Mouse (Mus musculus): ENCODE results near the gene Olfr1134. TPM values are rescaled to one million over a fixed set of nuclear protein-coding genes. Genes with fewer than 3 reads are reported as not detected.
"Not testable (repeated sequence)": the region's sequence is repeated elsewhere in the genome, so short reads cannot be mapped to it uniquely, and the experiment has no call there.

The Olfr1134 gene
- not detected in 2 replicates for total RNA-seq (2015; ENCODE audit: low replicate concordance)
- not detected in 2 replicates for total RNA-seq (2017; ENCODE audit: low replicate concordance)

DNA sequence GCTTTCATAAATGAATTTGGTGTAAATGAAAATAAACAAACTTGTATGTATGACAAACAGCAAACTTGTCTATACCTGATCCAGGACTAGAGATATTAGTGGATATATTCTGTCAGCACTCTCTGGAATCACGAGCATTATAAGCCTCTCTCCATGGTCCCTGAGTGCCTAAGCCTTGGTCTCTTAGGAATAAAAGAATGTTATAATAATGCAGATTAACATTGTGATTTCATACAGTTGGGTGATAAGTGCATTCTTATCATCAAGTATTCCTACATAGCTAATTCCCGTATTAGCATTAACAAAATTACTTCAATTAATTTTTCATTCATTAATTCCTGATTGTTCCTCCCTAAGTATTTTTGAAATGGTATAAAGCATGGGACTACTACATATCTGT lies at the start of gene Olfr1134:
Gene Olfr1134, minus strand, starts transcription at position 101 of the 400 bp plus-strand sequence.
- no peak for ATAC-seq (replicated peaks; ENCODE audit: low FRiP score, poor library complexity, severe bottlenecking)

GRCm38 (mm10) chr2:87693847-87694246 lies 35.6 kb upstream of the Olfr1134 start, which contains the start of gene Olfr1136:
Gene Olfr1136, minus strand, starts transcription at chr2:87693947.
- ATAC-seq (replicated peaks; ENCODE audit: low FRiP score, poor library complexity, severe bottlenecking), result no peak

DNA sequence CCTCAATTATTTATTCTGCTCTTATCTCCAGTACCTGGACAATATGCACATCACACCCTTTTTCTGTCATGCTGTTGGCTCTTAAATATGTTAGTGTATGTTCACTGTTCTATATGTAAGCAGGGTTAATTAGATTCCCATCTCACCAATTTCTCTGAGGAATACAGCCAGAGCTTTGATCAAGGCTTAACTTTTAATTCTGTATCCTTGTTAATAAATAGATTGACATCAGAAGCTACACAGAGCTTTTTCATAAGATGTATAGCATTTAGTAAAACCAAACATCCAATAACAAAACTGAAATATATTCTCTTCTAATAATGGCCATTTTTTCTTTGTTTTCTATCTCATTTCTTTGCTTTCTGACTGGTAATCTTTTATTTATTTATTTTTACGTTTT lies 15.3 kb upstream of the Olfr1134 start, which contains the start of gene Olfr1135:
Gene Olfr1135, minus strand, starts transcription at position 101 of the 400 bp plus-strand sequence.
- ATAC-seq (replicated peaks; ENCODE audit: low FRiP score, poor library complexity, severe bottlenecking), result no peak

DNA sequence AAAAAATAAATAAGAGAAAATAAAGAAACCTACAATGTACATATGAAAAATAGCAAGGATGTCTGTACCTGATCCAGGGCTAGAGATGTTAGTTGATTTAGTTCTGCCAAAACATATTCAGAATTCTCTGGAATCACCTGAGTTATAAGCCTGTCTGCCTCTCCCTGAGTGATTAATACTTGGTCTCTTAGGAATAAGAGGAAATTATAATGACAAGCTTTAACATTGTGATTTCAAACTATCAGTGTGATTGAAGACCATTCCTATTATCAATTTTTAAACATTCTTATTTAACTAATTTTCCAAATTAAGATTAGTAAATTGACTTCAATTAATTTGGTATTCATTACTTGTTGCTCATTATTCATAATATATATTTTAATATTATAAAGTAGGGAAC lies 11.0 kb downstream of the Olfr1134 start, which contains the start of gene Olfr1133:
Gene Olfr1133, minus strand, starts transcription at position 101 of the 400 bp plus-strand sequence.
- no peak for ATAC-seq (replicated peaks; ENCODE audit: low FRiP score, poor library complexity, severe bottlenecking)

DNA sequence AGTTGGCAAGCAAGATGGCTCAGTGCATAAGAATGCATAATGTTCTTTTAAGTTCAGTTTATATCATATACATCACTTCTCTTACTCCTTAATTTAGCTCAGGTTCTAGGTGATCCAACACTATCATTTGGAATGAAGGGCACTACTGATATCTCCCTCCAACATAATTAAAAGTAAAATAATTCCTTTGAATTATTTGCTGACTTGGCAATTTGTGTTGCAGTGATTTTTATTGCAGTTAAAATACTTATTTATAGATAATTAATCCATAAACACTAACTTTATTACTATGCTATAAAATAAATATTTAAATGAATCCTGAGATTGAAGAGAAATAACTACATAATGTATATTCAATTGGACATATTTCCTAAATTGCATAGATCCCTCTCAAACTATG lies 15.8 kb downstream of the Olfr1134 start:
- no peak for ATAC-seq (replicated peaks; ENCODE audit: low FRiP score, poor library complexity, severe bottlenecking)

GRCm38 (mm10) chr2:87637435-87637834 lies 20.8 kb downstream of the Olfr1134 start, which contains the start of gene Olfr1132:
Gene Olfr1132, minus strand, starts transcription at chr2:87637535.
- no peak for ATAC-seq (replicated peaks; ENCODE audit: low FRiP score, poor library complexity, severe bottlenecking)

GRCm38 (mm10) chr2:87626804-87627203 lies 31.5 kb downstream of the Olfr1134 start, which contains the start of gene Olfr1131:
Gene Olfr1131, plus strand, starts transcription at chr2:87627104.
- ATAC-seq (replicated peaks; ENCODE audit: low FRiP score, poor library complexity, severe bottlenecking), result no peak

DNA sequence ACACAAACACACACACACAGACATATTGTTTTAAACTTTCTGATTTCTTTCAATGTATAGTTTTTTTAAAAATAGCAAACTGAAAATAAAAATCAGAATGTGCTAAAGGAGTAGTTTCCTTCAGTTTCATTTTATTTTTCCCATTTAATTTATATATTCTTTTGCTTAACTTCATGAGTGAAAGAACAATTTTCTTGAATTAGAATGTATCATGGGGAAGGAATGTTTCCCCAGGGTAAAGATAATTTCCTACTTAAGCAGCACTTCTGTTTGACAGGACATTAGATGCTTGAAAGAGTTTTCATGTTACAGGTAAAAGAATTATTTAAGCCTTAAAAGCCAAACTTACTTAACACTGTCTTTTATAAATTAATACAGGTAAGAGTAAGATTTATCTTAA lies 52.3 kb downstream of the Olfr1134 start, which contains the start of gene Olfr1130:
Gene Olfr1130, plus strand, starts transcription at position 301 of the 400 bp plus-strand sequence.
- not testable (repeated sequence) for ATAC-seq (replicated peaks; ENCODE audit: low FRiP score, poor library complexity, severe bottlenecking)

Other genes with a start within 250 kb of the Olfr1134 start
- not detected in 2 replicates for gene Olfr1123, start 241.8 kb downstream of the Olfr1134 start, total RNA-seq (2015; ENCODE audit: low replicate concordance)
- gene Olfr1123, start 241.8 kb downstream of the Olfr1134 start, total RNA-seq (2017; ENCODE audit: low replicate concordance), result not detected in 2 replicates
- not detected in 2 replicates for gene Olfr1124, start 228.2 kb downstream of the Olfr1134 start, total RNA-seq (2015; ENCODE audit: low replicate concordance)
- not detected in 2 replicates for gene Olfr1124, start 228.2 kb downstream of the Olfr1134 start, total RNA-seq (2017; ENCODE audit: low replicate concordance)
- not detected in 2 replicates for gene Olfr1126, start 204.5 kb downstream of the Olfr1134 start, total RNA-seq (2015; ENCODE audit: low replicate concordance)
- not detected in 2 replicates for gene Olfr1126, start 204.5 kb downstream of the Olfr1134 start, total RNA-seq (2017; ENCODE audit: low replicate concordance)
- not detected in 2 replicates for gene Pramel7, start 161.4 kb downstream of the Olfr1134 start, total RNA-seq (2015; ENCODE audit: low replicate concordance)
- not detected in 2 replicates for gene Pramel7, start 161.4 kb downstream of the Olfr1134 start, total RNA-seq (2017; ENCODE audit: low replicate concordance)
- not detected in 2 replicates for gene Pramel6, start 151.9 kb downstream of the Olfr1134 start, total RNA-seq (2015; ENCODE audit: low replicate concordance)
- not detected in 2 replicates for gene Pramel6, start 151.9 kb downstream of the Olfr1134 start, total RNA-seq (2017; ENCODE audit: low replicate concordance)
- gene Olfr153, start 126.7 kb downstream of the Olfr1134 start, total RNA-seq (2015; ENCODE audit: low replicate concordance), result not detected in 2 replicates
- not detected in 2 replicates for gene Olfr153, start 126.7 kb downstream of the Olfr1134 start, total RNA-seq (2017; ENCODE audit: low replicate concordance)
- gene Olfr1128, start 112.9 kb downstream of the Olfr1134 start, total RNA-seq (2015; ENCODE audit: low replicate concordance), result not detected in 2 replicates
- gene Olfr1128, start 112.9 kb downstream of the Olfr1134 start, total RNA-seq (2017; ENCODE audit: low replicate concordance), result not detected in 2 replicates
- gene Olfr1129, start 84.6 kb downstream of the Olfr1134 start, total RNA-seq (2015; ENCODE audit: low replicate concordance), result not detected in 2 replicates
- gene Olfr1129, start 84.6 kb downstream of the Olfr1134 start, total RNA-seq (2017; ENCODE audit: low replicate concordance), result not detected in 2 replicates
- gene Olfr1130, start 52.2 kb downstream of the Olfr1134 start, total RNA-seq (2015; ENCODE audit: low replicate concordance), result not detected in 2 replicates
- gene Olfr1130, start 52.2 kb downstream of the Olfr1134 start, total RNA-seq (2017; ENCODE audit: low replicate concordance), result not detected in 2 replicates
- gene Olfr1131, start 31.4 kb downstream of the Olfr1134 start, total RNA-seq (2015; ENCODE audit: low replicate concordance), result not detected in 2 replicates
- gene Olfr1131, start 31.4 kb downstream of the Olfr1134 start, total RNA-seq (2017; ENCODE audit: low replicate concordance), result not detected in 2 replicates
- not detected in 2 replicates for gene Olfr1132, start 20.9 kb downstream of the Olfr1134 start, total RNA-seq (2015; ENCODE audit: low replicate concordance)
- gene Olfr1132, start 20.9 kb downstream of the Olfr1134 start, total RNA-seq (2017; ENCODE audit: low replicate concordance), result not detected in 2 replicates
- not detected in 2 replicates for gene Olfr1133, start 11.1 kb downstream of the Olfr1134 start, total RNA-seq (2015; ENCODE audit: low replicate concordance)
- gene Olfr1133, start 11.1 kb downstream of the Olfr1134 start, total RNA-seq (2017; ENCODE audit: low replicate concordance), result not detected in 2 replicates
- not detected in 2 replicates for gene Olfr1135, start 15.2 kb upstream of the Olfr1134 start, total RNA-seq (2015; ENCODE audit: low replicate concordance)
- not detected in 2 replicates for gene Olfr1135, start 15.2 kb upstream of the Olfr1134 start, total RNA-seq (2017; ENCODE audit: low replicate concordance)
- not detected in 2 replicates for gene Olfr1136, start 35.5 kb upstream of the Olfr1134 start, total RNA-seq (2015; ENCODE audit: low replicate concordance)
- gene Olfr1136, start 35.5 kb upstream of the Olfr1134 start, total RNA-seq (2017; ENCODE audit: low replicate concordance), result not detected in 2 replicates
- not detected in 2 replicates for gene Olfr1137, start 54.7 kb upstream of the Olfr1134 start, total RNA-seq (2015; ENCODE audit: low replicate concordance)
- not detected in 2 replicates for gene Olfr1137, start 54.7 kb upstream of the Olfr1134 start, total RNA-seq (2017; ENCODE audit: low replicate concordance)
- not detected in 2 replicates for gene Olfr1138, start 81.5 kb upstream of the Olfr1134 start, total RNA-seq (2015; ENCODE audit: low replicate concordance)
- gene Olfr1138, start 81.5 kb upstream of the Olfr1134 start, total RNA-seq (2017; ENCODE audit: low replicate concordance), result not detected in 2 replicates
- not detected in 2 replicates for gene Olfr1140, start 85.3 kb upstream of the Olfr1134 start, total RNA-seq (2015; ENCODE audit: low replicate concordance)
- gene Olfr1140, start 85.3 kb upstream of the Olfr1134 start, total RNA-seq (2017; ENCODE audit: low replicate concordance), result not detected in 2 replicates
- not detected in 2 replicates for gene Olfr1141, start 95.5 kb upstream of the Olfr1134 start, total RNA-seq (2015; ENCODE audit: low replicate concordance)
- not detected in 2 replicates for gene Olfr1141, start 95.5 kb upstream of the Olfr1134 start, total RNA-seq (2017; ENCODE audit: low replicate concordance)
- not detected in 2 replicates for gene Olfr152, start 121.0 kb upstream of the Olfr1134 start, total RNA-seq (2015; ENCODE audit: low replicate concordance)
- gene Olfr152, start 121.0 kb upstream of the Olfr1134 start, total RNA-seq (2017; ENCODE audit: low replicate concordance), result not detected in 2 replicates
- not detected in 2 replicates for gene Olfr1143, start 142.1 kb upstream of the Olfr1134 start, total RNA-seq (2015; ENCODE audit: low replicate concordance)
- not detected in 2 replicates for gene Olfr1143, start 142.1 kb upstream of the Olfr1134 start, total RNA-seq (2017; ENCODE audit: low replicate concordance)
- gene Olfr1145, start 151.4 kb upstream of the Olfr1134 start, total RNA-seq (2015; ENCODE audit: low replicate concordance), result not detected in 2 replicates
- gene Olfr1145, start 151.4 kb upstream of the Olfr1134 start, total RNA-seq (2017; ENCODE audit: low replicate concordance), result not detected in 2 replicates
- not detected in 2 replicates for gene Olfr1148, start 172.1 kb upstream of the Olfr1134 start, total RNA-seq (2015; ENCODE audit: low replicate concordance)
- gene Olfr1148, start 172.1 kb upstream of the Olfr1134 start, total RNA-seq (2017; ENCODE audit: low replicate concordance), result not detected in 2 replicates
- gene Olfr1150-ps1, start 185.5 kb upstream of the Olfr1134 start, total RNA-seq (2015; ENCODE audit: low replicate concordance), result not detected in 2 replicates
- gene Olfr1150-ps1, start 185.5 kb upstream of the Olfr1134 start, total RNA-seq (2017; ENCODE audit: low replicate concordance), result not detected in 2 replicates
- gene Olfr1151, start 197.4 kb upstream of the Olfr1134 start, total RNA-seq (2015; ENCODE audit: low replicate concordance), result not detected in 2 replicates
- gene Olfr1151, start 197.4 kb upstream of the Olfr1134 start, total RNA-seq (2017; ENCODE audit: low replicate concordance), result not detected in 2 replicates
- gene Olfr1152, start 208.0 kb upstream of the Olfr1134 start, total RNA-seq (2015; ENCODE audit: low replicate concordance), result not detected in 2 replicates
- gene Olfr1152, start 208.0 kb upstream of the Olfr1134 start, total RNA-seq (2017; ENCODE audit: low replicate concordance), result not detected in 2 replicates
- gene Olfr1153, start 236.5 kb upstream of the Olfr1134 start, total RNA-seq (2015; ENCODE audit: low replicate concordance), result not detected in 2 replicates
- not detected in 2 replicates for gene Olfr1153, start 236.5 kb upstream of the Olfr1134 start, total RNA-seq (2017; ENCODE audit: low replicate concordance)
- not detected in 2 replicates for gene Olfr1154, start 246.7 kb upstream of the Olfr1134 start, total RNA-seq (2015; ENCODE audit: low replicate concordance)
- gene Olfr1154, start 246.7 kb upstream of the Olfr1134 start, total RNA-seq (2017; ENCODE audit: low replicate concordance), result not detected in 2 replicates